Mouse (Mus musculus) heart, adult 2 months (tissue): Measurements from ENCODE around the gene Apbb1. TPM values are rescaled to one million over a fixed set of nuclear protein-coding genes. Genes with fewer than 3 reads are reported as not detected.

ENCODE experiments used
- DNase-seq, 2 experiments: peaks; one replicate each; pipeline ENCODE4 v3.0.0; 2021
- H3K27ac ChIP-seq: fragments of 200-600 bp; 2 replicates; pipeline ENCODE4 v1.8.1; 2022
- H3K27me3 ChIP-seq: fragments of 200-500 bp; 2 replicates; pipeline ENCODE4 v1.6.1; 2012; ENCODE audit warnings: mild to moderate bottlenecking, low read length, inconsistent platforms, mixed read lengths; ENCODE audit not compliant: control insufficient read depth, insufficient read depth
- H3K36me3 ChIP-seq: fragments of 200-500 bp; 2 replicates; pipeline ENCODE4 v1.6.1; 2012; ENCODE audit warnings: low read length, inconsistent platforms; ENCODE audit not compliant: control insufficient read depth, insufficient read depth
- H3K4me1 ChIP-seq: fragments of 200-500 bp; 2 replicates; pipeline ENCODE4 v1.6.1; 2011; ENCODE audit warnings: low read length; ENCODE audit not compliant: control insufficient read depth, insufficient read depth
- H3K4me3 ChIP-seq: fragments of 200-600 bp; 2 replicates; pipeline ENCODE4 v1.8.1; 2022
- H3K79me2 ChIP-seq: fragments of 200-500 bp; replicated peaks from 2 replicates; pipeline ENCODE4 v1.6.1; 2012; ENCODE audit warnings: mild to moderate bottlenecking, inconsistent platforms, low read length, moderate library complexity, mixed read lengths; ENCODE audit not compliant: control insufficient read depth, insufficient read depth
- H3K9ac ChIP-seq: fragments of 200-500 bp; 2 replicates; pipeline ENCODE4 v1.6.1; 2012; ENCODE audit warnings: low read depth, mild to moderate bottlenecking, control low read depth, inconsistent platforms, low read length, mixed read lengths
- CTCF ChIP-seq: fragments of 200-600 bp; IDR thresholded peaks from 2 replicates; pipeline ENCODE4 v1.8.1; 2022; ENCODE audit warnings: antibody characterized with exemption, mild to moderate bottlenecking, moderate library complexity
- EP300 ChIP-seq: fragments of 200-500 bp; IDR thresholded peaks from 2 replicates; pipeline ENCODE4 v1.6.1; 2011; ENCODE audit warnings: low read depth, low read length, control low read depth; ENCODE audit not compliant: insufficient read depth
- POLR2A ChIP-seq: fragments of 200-500 bp; IDR thresholded peaks from 2 replicates; pipeline ENCODE4 v1.6.1; 2011; ENCODE audit warnings: mild to moderate bottlenecking, low read depth, low read length, control low read depth; ENCODE audit not compliant: insufficient read depth
- WGBS: fragments of 180-500 bp; shearing (Covaris S2); methylation state at CpG from one replicate; pipeline ENCODE4 v1.1.7; 2018; 5-methylcytosine and 5-hydroxymethylcytosine counted together
- intact Hi-C: fragments of 180-260 bp; cut with DNase I; formaldehyde crosslinking; loops from one replicate; pipeline ENCODE4 v1.15.1; 2025
- polyA plus RNA-seq: library from polyadenylated mRNA; depleted of rRNA; stranded (reverse); fragments of >200 nt; gene quantifications from 2 replicates; pipeline ENCODE4 v1.2.3, GENCODE M21; 2012; rRNA removed
- total RNA-seq, 2 experiments: library from RNA; stranded (reverse); gene quantifications; 2 replicates each; pipeline ENCODE4 v1.2.3; 2021

Gene Apbb1
- total and polyA plus RNA-seq, 3 experiments, result 123 to 259 (median 147) TPM

- intact Hi-C loops, result loop anchor here (1.0 to 10.0 kb wide), 4 partner anchors 32 to 344 kb away; partner anchors contain the start of gene Cavin3
- 8% methylated on average over 5 of the region's 5 CpGs for WGBS
- Histone ChIP-seq H3K9ac (no peak overlapping the region), H3K4me1 (no peaks in the 10 kb centered on the region), H3K27ac (no peak overlapping the region), H3K79me2 (no peaks in the 10 kb centered on the region), H3K27me3 (no peaks in the 10 kb centered on the region), H3K4me3 (no peak overlapping the region), H3K36me3 (no peaks in the 10 kb centered on the region)
- TF ChIP-seq POLR2A (no peak), CTCF (peak; percentile 100), EP300 (peak; percentile 83)
- DNase-seq, result peak; percentile 38 to 73
These were observed 66.3 kb downstream of the Apbb1 start for GRCm38 (mm10) chr7:105515178-105515577.

- intact Hi-C loops, result loop anchor here (2.0 to 10.0 kb wide), 3 partner anchors 32 to 344 kb away; partner anchors contain the start of gene Cavin3
- Histone ChIP-seq H3K4me3 (no peak overlapping the region), H3K79me2 (no peaks in the 10 kb centered on the region), H3K27me3 (no peaks in the 10 kb centered on the region), H3K27ac (no peak overlapping the region), H3K9ac (no peak overlapping the region), H3K36me3 (no peaks in the 10 kb centered on the region), H3K4me1 (no peaks in the 10 kb centered on the region)
- 50% methylated on average over 5 of the region's 5 CpGs for WGBS
- DNase-seq, result no peak
- TF ChIP-seq CTCF, result no peak
- no peak for TF ChIP-seq POLR2A
- no peak for TF ChIP-seq EP300
These were observed 66.9 kb downstream of the Apbb1 start for GRCm38 (mm10) chr7:105514561-105514960.

GRCm38 (mm10) chr7:105513845-105514291, 67.6 kb downstream of the Apbb1 start:
- Histone ChIP-seq H3K4me3 (no peak overlapping the region), H3K36me3 (no peaks in the 10 kb centered on the region), H3K27me3 (no peaks in the 10 kb centered on the region), H3K9ac (no peak overlapping the region), H3K4me1 (no peaks in the 10 kb centered on the region), H3K79me2 (no peaks in the 10 kb centered on the region), H3K27ac (no peak overlapping the region)
- TF ChIP-seq POLR2A (no peak), CTCF (no peak), EP300 (no peak)
- intact Hi-C loops, result loop anchor here (2.0 to 10.0 kb wide), 3 partner anchors 31 to 343 kb away; partner anchors contain the start of gene Cavin3
- WGBS, result 57% methylated on average over 5 of the region's 5 CpGs
- DNase-seq, result no peak

DNA sequence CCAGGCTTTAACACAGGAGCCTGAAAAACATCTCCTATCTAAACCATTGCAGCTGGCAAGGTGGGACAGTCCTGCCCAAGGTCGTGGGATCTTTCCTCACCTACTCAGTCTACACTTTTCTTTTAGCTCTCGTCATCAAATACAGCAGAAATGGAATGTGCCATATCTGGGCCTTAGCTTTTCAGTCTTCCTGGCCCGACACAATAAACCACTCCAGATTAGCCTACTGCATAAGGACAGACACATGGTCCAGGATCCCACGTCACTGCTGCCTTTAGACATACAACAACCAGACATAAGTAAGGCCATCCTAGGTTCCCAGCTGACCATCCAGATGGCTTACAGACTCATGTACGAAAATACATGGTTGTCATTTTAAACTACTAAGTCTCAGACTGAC, 71.3 kb downstream of the Apbb1 start:
- DNase-seq, result no peak
- H3K27me3 ChIP-seq, result no peaks in the 10 kb centered on the region
- no peak overlapping the region for H3K27ac ChIP-seq
- intact Hi-C loops, result loop anchor here (10.0 kb wide), 1 partner anchor 255 kb away; no protein-coding TSS in a partner anchor
- H3K4me1 ChIP-seq, result no peaks in the 10 kb centered on the region
- no peaks in the 10 kb centered on the region for H3K79me2 ChIP-seq
- no peaks in the 10 kb centered on the region for H3K36me3 ChIP-seq
- 55% methylated on average over 5 of the region's 5 CpGs for WGBS
- no peak overlapping the region for H3K4me3 ChIP-seq
- H3K9ac ChIP-seq, result no peak overlapping the region
- TF ChIP-seq POLR2A (no peak), EP300 (no peak), CTCF (no peak)

Other genes with a start within 250 kb of the Apbb1 start
- not detected for gene Olfr690, start 247.5 kb downstream of the Apbb1 start, total RNA-seq
- gene Olfr690, start 247.5 kb downstream of the Apbb1 start, polyA plus RNA-seq, result not detected in 2 replicates
- gene Olfr691, start 239.4 kb downstream of the Apbb1 start, total RNA-seq, result not detected
- 0.15 TPM in 1 of 2 replicates, not detected in the other for gene Olfr691, start 239.4 kb downstream of the Apbb1 start, polyA plus RNA-seq
- not detected for gene Olfr692, start 213.4 kb downstream of the Apbb1 start, total RNA-seq
- not detected in 2 replicates for gene Olfr692, start 213.4 kb downstream of the Apbb1 start, polyA plus RNA-seq
- gene Gm5901, start 206.6 kb downstream of the Apbb1 start, total RNA-seq, result not detected
- gene Gm5901, start 206.6 kb downstream of the Apbb1 start, polyA plus RNA-seq, result 0.12 TPM in 1 of 2 replicates, not detected in the other
- 10 to 100 TPM; 16.0 to 16.3 TPM for gene Fam160a2, start 181.6 kb downstream of the Apbb1 start, total RNA-seq
- 25.4 and 48.2 TPM in 2 replicates for gene Fam160a2, start 181.6 kb downstream of the Apbb1 start, polyA plus RNA-seq
- not detected for gene Cnga4, start 177.1 kb downstream of the Apbb1 start, total RNA-seq
- gene Cnga4, start 177.1 kb downstream of the Apbb1 start, polyA plus RNA-seq, result 0.09 and 0.14 TPM in 2 replicates
- not detected for gene Cckbr, start 155.9 kb downstream of the Apbb1 start, total RNA-seq
- gene Cckbr, start 155.9 kb downstream of the Apbb1 start, polyA plus RNA-seq, result not detected in 2 replicates
- gene Cavin3, start 99.4 kb downstream of the Apbb1 start, total RNA-seq, result 10 to 100 TPM; 17.5 to 24.0 TPM
- gene Cavin3, start 99.4 kb downstream of the Apbb1 start, polyA plus RNA-seq, result 18.0 and 21.0 TPM in 2 replicates
- gene Smpd1, start 27.3 kb downstream of the Apbb1 start, total RNA-seq, result 100 to 1,000 TPM; 154 to 186 TPM
- gene Smpd1, start 27.3 kb downstream of the Apbb1 start, polyA plus RNA-seq, result 190 and 211 TPM in 2 replicates
- under 1 TPM in 1 of 2 experiments, not detected in 1; 0.16 TPM for gene Hpx, start 18.5 kb upstream of the Apbb1 start, total RNA-seq
- gene Hpx, start 18.5 kb upstream of the Apbb1 start, polyA plus RNA-seq, result 0.33 and 1.9 TPM in 2 replicates
- 10 to 100 TPM; 20.5 to 23.0 TPM for gene Trim3, start 51.9 kb upstream of the Apbb1 start, total RNA-seq
- gene Trim3, start 51.9 kb upstream of the Apbb1 start, polyA plus RNA-seq, result 39.8 and 41.1 TPM in 2 replicates
- gene Timm10b, start 58.4 kb upstream of the Apbb1 start, total RNA-seq, result 10 to 100 TPM; 70.8 to 78.5 TPM
- 83.6 and 92.9 TPM in 2 replicates for gene Timm10b, start 58.4 kb upstream of the Apbb1 start, polyA plus RNA-seq
- 10 to 100 TPM; 13.6 TPM for gene Arfip2, start 58.8 kb upstream of the Apbb1 start, total RNA-seq
- 30.4 and 40.1 TPM in 2 replicates for gene Arfip2, start 58.8 kb upstream of the Apbb1 start, polyA plus RNA-seq
- gene Gm45799, start 58.9 kb upstream of the Apbb1 start, total RNA-seq, result 1 to 10 TPM in 1 of 2 experiments, under 1 TPM in 1; 0.78 to 2.0 TPM
- gene Gm45799, start 58.9 kb upstream of the Apbb1 start, polyA plus RNA-seq, result 66.7 and 188 TPM in 2 replicates
- gene Dnhd1, start 69.2 kb upstream of the Apbb1 start, total RNA-seq, result under 1 TPM; 0.14 to 0.29 TPM
- 1.1 and 1.3 TPM in 2 replicates for gene Dnhd1, start 69.2 kb upstream of the Apbb1 start, polyA plus RNA-seq
- 10 to 100 TPM; 81.4 to 84.4 TPM for gene Ilk, start 154.9 kb upstream of the Apbb1 start, total RNA-seq
- 127 and 168 TPM in 2 replicates for gene Ilk, start 154.9 kb upstream of the Apbb1 start, polyA plus RNA-seq
- gene Rrp8, start 155.7 kb upstream of the Apbb1 start, total RNA-seq, result 10 to 100 TPM in 1 of 2 experiments, 1 to 10 TPM in 1; 9.2 to 10.8 TPM
- gene Rrp8, start 155.7 kb upstream of the Apbb1 start, polyA plus RNA-seq, result 4.4 and 8.0 TPM in 2 replicates
- 100 to 1,000 TPM; 110 to 115 TPM for gene Taf10, start 162.7 kb upstream of the Apbb1 start, total RNA-seq
- 158 and 176 TPM in 2 replicates for gene Taf10, start 162.7 kb upstream of the Apbb1 start, polyA plus RNA-seq
- gene Tpp1, start 170.6 kb upstream of the Apbb1 start, total RNA-seq, result 10 to 100 TPM; 42.1 to 50.3 TPM
- gene Tpp1, start 170.6 kb upstream of the Apbb1 start, polyA plus RNA-seq, result 66.1 and 90.0 TPM in 2 replicates
- 1 to 10 TPM; 7.2 to 8.5 TPM for gene Dchs1, start 206.0 kb upstream of the Apbb1 start, total RNA-seq
- gene Dchs1, start 206.0 kb upstream of the Apbb1 start, polyA plus RNA-seq, result 8.0 and 11.0 TPM in 2 replicates
- 100 to 1,000 TPM in 1 of 2 experiments, 10 to 100 TPM in 1; 93.1 to 133 TPM for gene Mrpl17, start 229.4 kb upstream of the Apbb1 start, total RNA-seq
- 139 and 144 TPM in 2 replicates for gene Mrpl17, start 229.4 kb upstream of the Apbb1 start, polyA plus RNA-seq